Mouse (Mus musculus) midbrain, postnatal 0 days (tissue): ENCODE measurements around the gene Tcta. TPM values are rescaled to one million over a fixed set of nuclear protein-coding genes. Genes with fewer than 3 reads are reported as not detected.
A peak's percentile ranks its signal among the peaks of the same experiment; 100 is the strongest.

Source experiments
- ATAC-seq: fragments of 200-750 bp; cut with Nextera tagmentation; 2 replicates; pipeline ENCODE4 v1.8.0; 2017; ENCODE audit warnings: moderate number of reproducible peaks, mild to moderate bottlenecking, moderate TSS enrichment, moderate library complexity; ENCODE audit not compliant: low FRiP score
- DNase-seq: peaks from one replicate; pipeline ENCODE4 v3.0.0-alpha.2; 2015; ENCODE audit warnings: low spot score
- H3K27ac ChIP-seq: fragments of 300-500 bp; sonication (generic); 2 replicates; pipeline ENCODE4 v1.5.1; 2014; ENCODE audit warnings: low read depth, mild to moderate bottlenecking, low read length, mixed read lengths
- H3K27me3 ChIP-seq: fragments of 300-500 bp; sonication (generic); 2 replicates; pipeline ENCODE4 v1.6.1; 2014; ENCODE audit warnings: low read length, control low read depth, mixed read lengths; ENCODE audit not compliant: insufficient read depth
- H3K36me3 ChIP-seq: fragments of 300-500 bp; sonication (generic); 2 replicates; pipeline ENCODE4 v1.6.1; 2014; ENCODE audit warnings: low read length, control low read depth, mixed read lengths; ENCODE audit not compliant: insufficient read depth
- H3K4me1 ChIP-seq: fragments of 300-500 bp; sonication (generic); 2 replicates; pipeline ENCODE4 v1.6.1; 2014; ENCODE audit warnings: mild to moderate bottlenecking, control low read depth, antibody characterized with exemption, low read length, mixed read lengths; ENCODE audit not compliant: insufficient read depth
- H3K4me2 ChIP-seq: fragments of 300-500 bp; sonication (generic); 2 replicates; pipeline ENCODE4 v1.6.1; 2014; ENCODE audit warnings: low read depth, mild to moderate bottlenecking, low read length, mixed read lengths; ENCODE audit not compliant: poor library complexity, severe bottlenecking
- H3K4me3 ChIP-seq: fragments of 300-500 bp; sonication (generic); 2 replicates; pipeline ENCODE4 v1.5.1; 2014; ENCODE audit warnings: low read depth, mild to moderate bottlenecking, low read length, moderate library complexity
- H3K9ac ChIP-seq: fragments of 300-500 bp; sonication (generic); replicated peaks from 2 replicates; pipeline ENCODE4 v1.6.1; 2014; ENCODE audit warnings: mild to moderate bottlenecking, low read length, moderate library complexity, mixed read lengths; ENCODE audit not compliant: poor library complexity, severe bottlenecking
- H3K9me3 ChIP-seq: fragments of 300-500 bp; sonication (generic); 2 replicates; pipeline ENCODE4 v1.6.1; 2016; ENCODE audit warnings: low read length, control low read depth
- CTCF ChIP-seq: IDR thresholded peaks from 2 replicates; pipeline ENCODE4 v1.5.1; 2016; ENCODE audit warnings: antibody characterized with exemption, mild to moderate bottlenecking
- WGBS: fragments of 180-500 bp; shearing (Covaris S2); extraction: QIAGEN DNeasy Blood & Tissue Kit; methylation state at CpG from one replicate; pipeline ENCODE4 v1.1.7; 2014; 5-methylcytosine and 5-hydroxymethylcytosine counted together
- polyA plus RNA-seq: library from polyadenylated mRNA; unstranded; fragments of >200 nt; fragmentation: Nextera tagmentation; extraction: Ambion mirVana; gene quantifications from 2 replicates; pipeline ENCODE4 v1.2.1, GENCODE M21; 2015
- total RNA-seq: library from RNA; depleted of rRNA; stranded (reverse); fragments of >200 nt; gene quantifications from 2 replicates; pipeline ENCODE4 v1.2.3, GENCODE M21; 2014

Tcta gene
- total and polyA plus RNA-seq, 2 experiments from 2014 or later, result 61.2 to 76.3 TPM

GRCm38 (mm10) chr9:108307021-108307807, 1.3 kb upstream of the Tcta start:
- ATAC-seq (no peak), DNase-seq (no peak)
- 19% methylated on average over 12 of the region's 12 CpGs for WGBS
- peak overlapping the region; percentile 95 for H3K4me3 ChIP-seq
- no peaks in the 10 kb centered on the region for H3K27me3 ChIP-seq
- TF ChIP-seq CTCF, result no peak
- H3K9me3 ChIP-seq, result no peaks in the 10 kb centered on the region
- H3K36me3 ChIP-seq, result peaks cover 15% of the 10 kb centered on the region
- H3K27ac ChIP-seq, result peak overlapping the region; percentile 95
- peaks cover 14% of the 10 kb centered on the region for H3K4me1 ChIP-seq
- H3K4me2 ChIP-seq, result peak overlapping the region; percentile 55
- peak overlapping the region; percentile 95 for H3K9ac ChIP-seq

- peaks cover 14% of the 10 kb centered on the region for H3K4me1 ChIP-seq
- 2% methylated on average over 25 of the region's 51 CpGs for WGBS
- H3K27me3 ChIP-seq, result no peaks in the 10 kb centered on the region
- H3K36me3 ChIP-seq, result peaks cover 15% of the 10 kb centered on the region
- H3K9ac ChIP-seq, result peak overlapping the region; percentile 95
- ATAC-seq, result peak; percentile 65
- H3K9me3 ChIP-seq, result no peaks in the 10 kb centered on the region
- peak; percentile 72 for DNase-seq
- peak overlapping the region; percentile 55 for H3K4me2 ChIP-seq
- peak overlapping the region; percentile 95 for H3K27ac ChIP-seq
- peak overlapping the region; percentile 95 for H3K4me3 ChIP-seq
- TF ChIP-seq CTCF, result no peak
Measured at GRCm38 (mm10) chr9:108306571-108306980, 616 bp upstream of the Tcta start.

- Histone ChIP-seq H3K9me3 (no peaks in the 10 kb centered on the region), H3K27ac (peak overlapping the region; percentile 95), H3K36me3 (peaks cover 22% of the 10 kb centered on the region), H3K4me3 (peak overlapping the region; percentile 95), H3K27me3 (no peaks in the 10 kb centered on the region), H3K9ac (peak overlapping the region; percentile 78), H3K4me1 (peaks cover 14% of the 10 kb centered on the region), H3K4me2 (peak overlapping the region; percentile 92)
- DNase-seq, result no peak
- 0% methylated on average over 1 of the region's 1 CpGs for WGBS
- no peak for TF ChIP-seq CTCF
- no peak for ATAC-seq
Measured at GRCm38 (mm10) chr9:108305170-108305569, 790 bp downstream of the Tcta start.

GRCm38 (mm10) chr9:108304716-108305115, 1.2 kb downstream of the Tcta start:
- no peak for ATAC-seq
- no peak for DNase-seq
- H3K9ac ChIP-seq, result peak overlapping the region; percentile 78

GRCm38 (mm10) chr9:108301853-108302252, 4.1 kb downstream of the Tcta start:
- DNase-seq (no peak), ATAC-seq (no peak)
- H3K36me3 ChIP-seq, result peaks cover 22% of the 10 kb centered on the region
- H3K4me3 ChIP-seq, result no peak overlapping the region
- TF ChIP-seq CTCF, result no peak
- H3K27me3 ChIP-seq, result no peaks in the 10 kb centered on the region
- H3K4me2 ChIP-seq, result no peak overlapping the region
- H3K4me1 ChIP-seq, result peaks cover 5% of the 10 kb centered on the region; the same call in 1 of the 2 replicates
- no peak overlapping the region for H3K27ac ChIP-seq
- WGBS, result 87% methylated on average over 3 of the region's 3 CpGs
- no peak overlapping the region for H3K9ac ChIP-seq
- no peaks in the 10 kb centered on the region for H3K9me3 ChIP-seq

More at GRCm38 (mm10) chr9:108304716-108305115, 1.2 kb downstream of the Tcta start:
- peak overlapping the region; percentile 95 for H3K4me3 ChIP-seq
- peak overlapping the region; percentile 92 for H3K4me2 ChIP-seq
- H3K27me3 ChIP-seq, result no peaks in the 10 kb centered on the region
- TF ChIP-seq CTCF, result no peak
- peaks cover 14% of the 10 kb centered on the region for H3K4me1 ChIP-seq
- H3K27ac ChIP-seq, result no peak overlapping the region
- 87% methylated on average over 4 of the region's 4 CpGs for WGBS
- no peaks in the 10 kb centered on the region for H3K9me3 ChIP-seq
- H3K36me3 ChIP-seq, result peaks cover 22% of the 10 kb centered on the region
